Mouse (Mus musculus): ENCODE results near the gene Ccs. TPM values are rescaled to one million over a fixed set of nuclear protein-coding genes. Genes with fewer than 3 reads are reported as not detected.
"Not testable (repeated sequence)": the region's sequence is repeated elsewhere in the genome, so short reads cannot be mapped to it uniquely, and the experiment has no call there.

The Ccs gene
- polyA plus RNA-seq, 1 experiment from 2014 or later, result 36.5 TPM

DNA sequence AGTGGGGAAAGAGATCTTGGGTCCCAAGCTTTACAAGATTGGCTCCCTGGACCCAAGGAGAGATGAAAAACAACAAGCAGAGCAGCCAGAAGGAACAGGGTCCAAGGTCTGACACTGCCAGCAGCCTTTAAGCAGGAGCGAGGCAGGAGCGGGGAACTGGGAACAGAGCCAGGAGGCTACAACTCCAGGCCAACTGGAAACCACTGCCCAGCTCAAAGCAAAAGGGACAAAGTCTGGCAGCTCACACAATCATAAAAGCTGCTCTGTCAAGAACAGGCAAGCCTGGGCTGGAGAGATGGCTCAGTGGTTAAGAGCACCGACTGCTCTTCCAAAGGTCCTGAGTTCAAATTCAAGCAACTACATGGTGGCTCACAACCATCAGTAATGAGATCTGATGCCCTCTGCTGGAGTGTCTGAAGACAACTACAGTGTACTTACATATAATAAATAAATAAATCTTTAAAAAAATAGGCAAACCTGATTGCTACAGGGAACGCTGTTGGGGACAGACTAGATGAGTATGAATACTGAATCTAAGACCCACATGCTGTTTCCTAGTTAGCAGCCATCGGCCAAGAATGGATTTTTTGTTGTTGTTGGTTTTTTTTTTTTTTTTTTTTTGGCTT lies 18.3 kb downstream of the Ccs start:
- DNase-seq (peak; percentile 52), ATAC-seq (ENCODE audit: low FRiP score, low TSS enrichment) (no peak)
- Histone ChIP-seq H3K9me3 (ENCODE audit: control insufficient read depth, low read length) (no peaks in the 10 kb centered on the region), H3K36me3 (ENCODE audit: control insufficient read depth, insufficient read depth, low read length) (peaks cover 16% of the 10 kb centered on the region), H3K9ac (replicated peaks; ENCODE audit: low read length) (no peak overlapping the region), H3K4me3 (replicated peaks; ENCODE audit: low read depth, low read length) (no peak overlapping the region), H3K4me2 (ENCODE audit: low read length) (no peak overlapping the region), H3K27me3 (ENCODE audit: control insufficient read depth, insufficient read depth, low read length) (no peaks in the 10 kb centered on the region), H3K27ac (replicated peaks; ENCODE audit: low read depth, low read length) (no peak overlapping the region), H3K4me1 (ENCODE audit: control insufficient read depth, insufficient read depth, low read length) (no peaks in the 10 kb centered on the region)
- 82% methylated on average over 5 of the region's 5 CpGs for WGBS

DNA sequence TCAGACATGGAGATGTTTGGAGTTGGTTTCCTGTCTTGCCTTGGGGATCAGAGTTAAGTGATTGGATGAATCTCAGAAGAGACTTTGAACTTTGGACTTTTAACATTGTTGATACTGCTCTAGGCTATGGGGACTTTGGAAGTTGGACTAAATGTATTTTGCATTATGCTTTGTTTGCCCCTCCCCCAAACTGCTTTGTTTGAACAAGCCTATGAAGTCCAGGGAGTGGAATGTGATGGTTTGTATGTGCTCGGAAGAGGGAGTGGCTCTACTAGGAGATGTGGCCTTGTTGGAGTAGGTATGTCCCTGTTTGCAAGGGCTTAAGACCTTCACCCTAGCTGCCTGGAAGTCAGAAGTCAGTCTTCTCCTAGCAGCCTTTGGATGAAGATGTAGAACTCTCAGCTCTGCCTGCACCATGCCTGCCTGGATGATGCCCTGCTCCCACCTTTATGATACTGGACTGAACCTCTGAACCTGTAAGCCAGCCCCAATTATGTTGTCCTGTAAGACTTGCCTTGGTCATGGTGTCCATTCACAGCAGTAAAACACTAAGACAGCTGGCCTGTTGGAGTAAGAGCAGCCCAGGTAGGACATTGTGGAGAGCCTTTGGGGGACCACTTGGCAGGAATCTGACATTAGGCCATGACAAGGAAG lies 21.8 kb downstream of the Ccs start:
- H3K4me3 ChIP-seq (replicated peaks; ENCODE audit: low read depth, low read length), result no peak overlapping the region
- H3K4me2 ChIP-seq (ENCODE audit: low read length), result no peak overlapping the region
- no peak overlapping the region for H3K27ac ChIP-seq (replicated peaks; ENCODE audit: low read depth, low read length)
- no peaks in the 10 kb centered on the region for H3K36me3 ChIP-seq (ENCODE audit: control insufficient read depth, insufficient read depth, low read length)
- no peaks in the 10 kb centered on the region for H3K9me3 ChIP-seq (ENCODE audit: control insufficient read depth, low read length)
- no peak for ATAC-seq (ENCODE audit: low FRiP score, low TSS enrichment)
- no peak overlapping the region for H3K9ac ChIP-seq (replicated peaks; ENCODE audit: low read length)
- DNase-seq, result no peak
- no peaks in the 10 kb centered on the region; the same call in 1 of the 2 replicates for H3K4me1 ChIP-seq (ENCODE audit: control insufficient read depth, insufficient read depth, low read length)
- H3K27me3 ChIP-seq (ENCODE audit: control insufficient read depth, insufficient read depth, low read length), result no peaks in the 10 kb centered on the region
- 77% methylated on average over 1 of the region's 1 CpGs for WGBS

DNA sequence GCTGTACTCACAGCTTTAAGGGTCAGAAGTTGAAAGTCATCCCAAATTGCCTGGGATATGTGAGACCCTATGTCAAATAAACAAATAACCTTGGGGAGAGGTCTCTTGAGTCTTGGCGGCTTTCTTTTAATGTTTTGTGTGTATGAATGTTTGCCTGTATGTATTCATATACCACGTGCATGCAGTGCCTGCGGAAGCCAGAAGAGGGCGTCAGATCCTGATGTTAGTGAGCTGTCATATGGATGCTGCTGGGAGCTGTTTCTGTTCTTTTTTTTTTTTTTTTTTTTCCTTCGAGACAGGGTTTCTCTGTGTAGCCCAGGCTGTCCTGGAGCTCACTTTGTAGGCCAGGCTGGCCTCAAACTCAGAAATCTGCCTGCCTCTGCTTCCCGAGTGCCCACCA lies 26.1 kb downstream of the Ccs start:
- WGBS, result 86% methylated on average over 6 of the region's 6 CpGs
- no peaks in the 10 kb centered on the region for H3K27me3 ChIP-seq (ENCODE audit: control insufficient read depth, insufficient read depth, low read length)
- no peak overlapping the region for H3K4me2 ChIP-seq (ENCODE audit: low read length)
- no peak overlapping the region for H3K4me3 ChIP-seq (replicated peaks; ENCODE audit: low read depth, low read length)
- H3K9ac ChIP-seq (replicated peaks; ENCODE audit: low read length), result no peak overlapping the region
- peak; percentile 15 for DNase-seq
- no peaks in the 10 kb centered on the region for H3K36me3 ChIP-seq (ENCODE audit: control insufficient read depth, insufficient read depth, low read length)
- H3K27ac ChIP-seq (replicated peaks; ENCODE audit: low read depth, low read length), result no peak overlapping the region
- H3K9me3 ChIP-seq (ENCODE audit: control insufficient read depth, low read length), result no peaks in the 10 kb centered on the region
- no peak for ATAC-seq (ENCODE audit: low FRiP score, low TSS enrichment)
- H3K4me1 ChIP-seq (ENCODE audit: control insufficient read depth, insufficient read depth, low read length), result peaks cover 17% of the 10 kb centered on the region

DNA sequence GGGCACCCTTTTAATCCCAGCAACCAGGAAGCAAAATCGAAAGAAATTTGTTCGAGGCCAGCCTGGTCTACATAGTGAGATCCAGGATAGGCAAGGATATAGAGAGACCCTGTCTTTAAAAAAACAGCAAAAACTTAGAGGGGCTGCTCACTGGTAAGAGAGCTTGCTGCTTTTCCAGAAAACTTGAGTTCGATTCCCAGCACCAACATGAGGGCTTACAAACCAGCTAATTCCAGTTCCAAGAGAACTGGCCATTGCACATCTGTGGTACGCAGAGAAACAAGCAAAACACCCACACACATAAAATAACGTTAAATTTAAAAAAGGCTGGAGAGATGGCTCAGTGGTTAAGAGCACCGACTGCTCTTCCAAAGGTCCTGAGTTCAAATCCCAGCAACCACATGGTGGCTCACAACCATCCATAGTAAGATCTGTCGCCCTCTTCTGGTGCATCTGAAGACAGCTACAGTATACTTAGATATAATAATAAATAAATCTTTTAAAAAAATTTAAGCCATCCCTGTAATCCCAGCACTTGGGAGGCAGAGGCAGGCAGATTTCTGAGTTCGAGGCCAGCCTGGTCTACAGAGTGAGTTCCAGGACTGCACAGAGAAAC lies 26.7 kb downstream of the Ccs start:
- peak overlapping the region; percentile 87 for H3K4me3 ChIP-seq (replicated peaks; ENCODE audit: low read depth, low read length)
- 79% methylated on average over 8 of the region's 8 CpGs for WGBS
- not testable (repeated sequence) for DNase-seq

DNA sequence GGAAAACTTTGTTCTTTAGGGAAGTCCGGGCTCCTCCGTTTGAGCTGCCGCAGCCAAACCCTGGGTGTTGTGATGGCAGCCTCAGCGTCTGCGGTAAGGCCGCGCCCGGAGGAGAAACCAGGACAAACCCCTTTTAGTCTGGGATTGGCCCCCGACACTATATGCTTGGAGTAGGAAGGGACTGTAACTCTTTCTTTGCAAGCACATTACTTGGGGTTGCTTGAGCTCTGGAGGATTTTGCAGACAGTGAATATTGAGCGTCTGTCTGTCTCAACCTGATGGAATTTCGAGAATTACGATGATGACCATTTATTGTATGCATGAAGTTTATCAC lies 27.3 kb downstream of the Ccs start:
- peak overlapping the region; percentile 87 for H3K4me3 ChIP-seq (replicated peaks; ENCODE audit: low read depth, low read length)
- 7% methylated on average over 12 of the region's 12 CpGs for WGBS

More for the DNA sequence above, 26.7 kb downstream of the Ccs start:
- not testable (repeated sequence) for H3K27me3 ChIP-seq (ENCODE audit: control insufficient read depth, insufficient read depth, low read length); H3K9me3 ChIP-seq (ENCODE audit: control insufficient read depth, low read length); ATAC-seq (ENCODE audit: low FRiP score, low TSS enrichment); H3K36me3 ChIP-seq (ENCODE audit: control insufficient read depth, insufficient read depth, low read length)
- H3K4me2 ChIP-seq (ENCODE audit: low read length), result peak overlapping the region; percentile 94
- peak overlapping the region; percentile 68; the same call in 1 of the 2 replicates for H3K9ac ChIP-seq (replicated peaks; ENCODE audit: low read length)
- H3K4me1 ChIP-seq (ENCODE audit: control insufficient read depth, insufficient read depth, low read length), result peaks cover 18% of the 10 kb centered on the region
- H3K27ac ChIP-seq (replicated peaks; ENCODE audit: low read depth, low read length), result 0 out of 2 replicates have a peak overlapping the region, but pooled peaks have one; percentile 79

DNA sequence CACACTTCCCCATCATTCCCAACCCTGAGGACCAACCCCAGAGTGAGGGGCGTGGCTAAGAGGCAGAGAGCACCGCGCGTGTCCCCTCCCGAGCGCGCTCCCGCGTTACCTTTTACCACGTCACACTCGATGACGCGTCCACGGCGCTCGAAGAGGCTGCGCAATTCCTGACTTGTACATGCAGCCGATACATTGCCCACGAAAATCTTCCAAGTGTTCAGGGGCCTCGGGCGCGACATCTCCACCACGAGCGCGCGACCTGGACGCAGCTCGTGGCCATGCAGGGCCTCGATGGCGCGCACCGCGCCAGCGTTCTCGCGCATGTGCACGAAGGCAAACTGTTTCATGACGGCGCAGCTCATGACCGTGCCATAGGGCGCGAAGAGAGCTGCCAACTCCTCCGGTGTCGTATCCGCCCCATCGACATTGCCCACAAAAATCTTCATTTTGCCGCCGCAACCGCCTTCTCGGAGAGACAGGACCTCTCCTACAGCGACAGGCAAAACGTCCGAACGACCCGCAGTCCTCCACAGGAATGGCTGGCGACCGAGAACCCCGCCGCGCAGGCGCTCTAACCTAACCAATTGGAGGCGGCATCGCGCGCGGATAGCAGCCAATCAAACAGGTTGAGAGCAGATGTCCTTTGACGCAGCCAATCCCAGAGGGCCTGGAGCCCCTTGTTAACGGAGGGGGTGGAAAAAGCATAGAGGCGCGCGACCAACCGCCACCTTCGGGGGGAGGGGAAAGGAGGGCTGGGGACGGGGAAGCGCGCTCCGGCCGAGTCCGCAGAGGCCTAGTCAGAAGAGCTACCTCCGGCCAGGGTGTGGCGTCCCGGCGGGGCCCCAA lies 27.8 kb downstream of the Ccs start, which contains the start of the genes Gm21992 and Rbm14:
Gene Gm21992, minus strand, starts transcription at position 550 of the 846 bp plus-strand sequence.
Gene Rbm14, minus strand, starts transcription at position 572 of the 846 bp plus-strand sequence.
- Histone ChIP-seq H3K4me3 (replicated peaks; ENCODE audit: low read depth, low read length) (peak within 1 kb of the TSS; percentile 87), H3K9ac (replicated peaks; ENCODE audit: low read length) (peak within 1 kb of the TSS; percentile 68), H3K27me3 (ENCODE audit: control insufficient read depth, insufficient read depth, low read length) (no peaks in the 10 kb centered on the region), H3K27ac (replicated peaks; ENCODE audit: low read depth, low read length) (peak within 1 kb of the TSS; percentile 91), H3K4me1 (ENCODE audit: control insufficient read depth, insufficient read depth, low read length) (peaks cover 18% of the 10 kb centered on the region), H3K4me2 (ENCODE audit: low read length) (peak within 1 kb of the TSS; percentile 94), H3K9me3 (ENCODE audit: control insufficient read depth, low read length) (no peaks in the 10 kb centered on the region), H3K36me3 (ENCODE audit: control insufficient read depth, insufficient read depth, low read length) (no peaks in the 10 kb centered on the region)
- DNase-seq (peak; percentile 99), ATAC-seq (ENCODE audit: low FRiP score, low TSS enrichment) (peak; percentile 99)
- WGBS, result under 1% methylated on average over 83 of the region's 83 CpGs

More for the DNA sequence above, 27.3 kb downstream of the Ccs start:
- H3K27me3 ChIP-seq (ENCODE audit: control insufficient read depth, insufficient read depth, low read length), result no peaks in the 10 kb centered on the region
- H3K27ac ChIP-seq (replicated peaks; ENCODE audit: low read depth, low read length), result peak overlapping the region; percentile 79
- H3K4me1 ChIP-seq (ENCODE audit: control insufficient read depth, insufficient read depth, low read length), result peaks cover 18% of the 10 kb centered on the region
- H3K9ac ChIP-seq (replicated peaks; ENCODE audit: low read length), result peak overlapping the region; percentile 68
- H3K9me3 ChIP-seq (ENCODE audit: control insufficient read depth, low read length), result no peaks in the 10 kb centered on the region
- ATAC-seq (ENCODE audit: low FRiP score, low TSS enrichment) (peak; percentile 58; the same call in 1 of the 2 replicates), DNase-seq (no peak)
- peak overlapping the region; percentile 94 for H3K4me2 ChIP-seq (ENCODE audit: low read length)
- H3K36me3 ChIP-seq (ENCODE audit: control insufficient read depth, insufficient read depth, low read length), result no peaks in the 10 kb centered on the region

DNA sequence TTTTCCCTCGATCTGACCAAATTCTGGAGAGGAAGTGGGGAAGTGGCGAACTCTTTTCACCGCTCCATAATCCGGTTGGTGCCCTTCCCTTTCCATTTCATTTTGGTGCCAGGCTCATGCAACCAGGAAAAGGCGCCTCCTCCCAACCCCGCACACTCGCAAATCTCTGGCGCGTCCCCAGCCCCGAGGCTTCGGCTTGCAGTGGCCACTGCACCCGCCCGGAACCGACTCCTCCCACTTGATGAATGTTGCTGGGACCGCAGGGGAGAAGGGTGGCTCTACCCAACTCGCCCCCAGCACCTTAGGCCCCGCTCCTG lies 28.4 kb downstream of the Ccs start:
- H3K27me3 ChIP-seq (ENCODE audit: control insufficient read depth, insufficient read depth, low read length), result no peaks in the 10 kb centered on the region
- no peak for ATAC-seq (ENCODE audit: low FRiP score, low TSS enrichment)
- H3K4me2 ChIP-seq (ENCODE audit: low read length), result peak overlapping the region; percentile 94
- H3K4me3 ChIP-seq (replicated peaks; ENCODE audit: low read depth, low read length), result peak overlapping the region; percentile 87
- H3K4me1 ChIP-seq (ENCODE audit: control insufficient read depth, insufficient read depth, low read length), result peaks cover 18% of the 10 kb centered on the region
- DNase-seq, result no peak
- H3K9ac ChIP-seq (replicated peaks; ENCODE audit: low read length), result peak overlapping the region; percentile 68
- peak overlapping the region; percentile 91 for H3K27ac ChIP-seq (replicated peaks; ENCODE audit: low read depth, low read length)
- under 1% methylated on average over 17 of the region's 17 CpGs for WGBS
- H3K36me3 ChIP-seq (ENCODE audit: control insufficient read depth, insufficient read depth, low read length), result no peaks in the 10 kb centered on the region
- no peaks in the 10 kb centered on the region for H3K9me3 ChIP-seq (ENCODE audit: control insufficient read depth, low read length)

DNA sequence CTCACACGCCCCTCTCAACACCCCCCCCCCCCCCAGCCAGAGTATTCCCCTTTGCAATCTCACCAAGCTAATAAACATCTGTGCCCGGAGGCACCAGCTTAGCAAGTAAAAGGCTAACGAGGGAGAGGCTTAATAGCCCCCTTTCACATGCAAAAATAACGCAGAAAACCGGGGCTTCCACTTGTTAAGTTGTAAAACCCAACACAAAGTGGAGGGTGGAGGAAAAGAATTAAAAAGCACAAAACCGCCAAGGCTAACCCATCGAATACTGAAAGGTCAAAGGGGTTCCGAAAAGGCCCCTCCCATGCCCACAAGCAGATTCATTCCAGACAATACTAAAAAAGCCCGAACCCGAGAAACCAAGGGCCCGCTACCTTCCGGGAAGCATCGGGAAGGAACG lies 28.8 kb downstream of the Ccs start:
- Histone ChIP-seq H3K36me3 (ENCODE audit: control insufficient read depth, insufficient read depth, low read length) (no peaks in the 10 kb centered on the region), H3K27me3 (ENCODE audit: control insufficient read depth, insufficient read depth, low read length) (no peaks in the 10 kb centered on the region), H3K4me1 (ENCODE audit: control insufficient read depth, insufficient read depth, low read length) (peaks cover 18% of the 10 kb centered on the region), H3K9me3 (ENCODE audit: control insufficient read depth, low read length) (no peaks in the 10 kb centered on the region), H3K27ac (replicated peaks; ENCODE audit: low read depth, low read length) (peak overlapping the region; percentile 91), H3K4me3 (replicated peaks; ENCODE audit: low read depth, low read length) (peak overlapping the region; percentile 87), H3K9ac (replicated peaks; ENCODE audit: low read length) (peak overlapping the region; percentile 68), H3K4me2 (ENCODE audit: low read length) (peak overlapping the region; percentile 94)
- ATAC-seq (ENCODE audit: low FRiP score, low TSS enrichment) (no peak), DNase-seq (peak; percentile 3)
- under 1% methylated on average over 14 of the region's 14 CpGs for WGBS
